Mouse (Mus musculus) R1 (cell line): Measurements from ENCODE around the gene Il16.

ENCODE experiments used
- DNase-seq: peaks from one replicate; pipeline ENCODE4 v3.0.0-alpha.2; 2018; ENCODE audit warnings: low read depth, low spot score

Il16 gene

GRCm38 (mm10) chr7:83745413-83746106 is at the start of gene Il16:
TSS of gene Il16 (minus strand) at chr7:83745726.
- DNase-seq = no peak

DNA sequence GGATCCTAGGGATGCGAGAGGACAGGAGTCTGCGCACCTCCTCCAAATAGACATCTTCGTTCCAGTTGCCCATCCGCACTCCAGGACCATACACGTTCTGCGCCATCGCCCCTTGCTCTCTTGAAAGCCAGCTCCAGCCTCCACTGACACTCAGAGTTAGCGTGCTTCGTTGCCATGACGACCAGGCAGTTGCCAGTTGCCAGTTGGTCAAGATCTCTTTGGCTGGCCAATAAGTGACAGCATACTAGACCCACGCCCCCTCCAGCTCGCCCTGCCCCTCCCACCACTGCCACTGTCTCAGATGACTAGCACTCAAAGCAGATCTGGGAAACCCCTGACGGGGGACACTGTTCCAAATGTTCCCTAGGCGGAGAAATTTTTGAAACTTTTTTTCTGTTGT is 49.2 kb upstream of the Il16 start, which contains the start of gene Cfap161:
Gene Cfap161, minus strand, starts transcription at position 176 of the 400 bp plus-strand sequence.
- peak; percentile 95 for DNase-seq

DNA sequence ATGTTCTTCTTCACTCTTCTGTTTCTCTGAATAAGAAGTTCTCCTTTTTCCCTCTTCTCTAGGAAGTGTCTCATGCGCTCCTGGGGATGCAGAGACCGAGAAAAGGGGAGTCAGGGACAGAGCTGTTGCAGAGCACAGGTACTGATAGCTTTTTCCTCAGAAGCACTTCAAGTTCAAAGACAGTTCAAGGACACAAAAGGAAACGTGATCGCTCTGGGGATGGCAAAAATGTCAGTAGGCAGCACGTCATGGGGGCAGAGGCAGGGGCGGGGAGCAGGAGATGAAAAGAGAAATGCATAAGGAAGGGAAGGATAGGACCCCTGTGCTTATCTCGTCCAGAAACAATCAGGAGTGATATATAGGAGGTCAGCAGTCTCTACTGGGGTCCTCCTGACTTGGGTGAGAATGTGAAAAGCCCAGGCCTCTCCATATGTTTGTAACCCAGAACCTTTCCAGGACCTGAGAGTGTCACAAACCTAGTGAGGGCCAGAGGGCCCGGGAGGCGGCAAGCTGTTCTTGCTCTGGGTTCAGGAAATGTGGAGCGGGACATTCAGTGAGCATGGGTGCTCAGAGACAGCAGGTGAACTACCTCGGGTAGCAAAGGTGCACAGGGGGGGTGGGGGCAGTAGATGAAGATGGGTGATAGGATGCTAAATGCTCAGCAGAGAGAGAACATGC is 48.6 kb upstream of the Il16 start:
- DNase-seq = peak; percentile 54

GRCm38 (mm10) chr7:83780881-83781280 is 35.4 kb upstream of the Il16 start:
- no peak for DNase-seq

DNA sequence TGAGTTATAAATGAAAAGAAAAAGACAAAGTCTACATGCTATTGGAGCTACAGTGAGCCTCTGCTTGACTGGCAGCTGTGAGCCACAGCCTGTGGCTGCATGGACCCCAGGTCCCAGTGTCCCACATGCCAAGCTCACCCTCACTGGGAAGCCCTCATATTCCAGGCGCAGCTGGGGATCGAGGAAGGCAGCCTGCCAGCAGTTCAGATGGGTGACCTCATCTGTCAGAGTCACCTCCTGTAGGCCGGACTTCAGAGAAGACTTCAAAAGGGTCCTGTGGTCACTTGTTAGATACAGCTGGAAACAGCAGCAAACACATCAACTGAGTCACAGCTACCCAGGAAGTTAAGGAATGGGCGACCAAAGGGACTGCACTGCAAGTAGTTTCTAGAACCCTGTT is 34.5 kb upstream of the Il16 start:
- no peak for DNase-seq

DNA sequence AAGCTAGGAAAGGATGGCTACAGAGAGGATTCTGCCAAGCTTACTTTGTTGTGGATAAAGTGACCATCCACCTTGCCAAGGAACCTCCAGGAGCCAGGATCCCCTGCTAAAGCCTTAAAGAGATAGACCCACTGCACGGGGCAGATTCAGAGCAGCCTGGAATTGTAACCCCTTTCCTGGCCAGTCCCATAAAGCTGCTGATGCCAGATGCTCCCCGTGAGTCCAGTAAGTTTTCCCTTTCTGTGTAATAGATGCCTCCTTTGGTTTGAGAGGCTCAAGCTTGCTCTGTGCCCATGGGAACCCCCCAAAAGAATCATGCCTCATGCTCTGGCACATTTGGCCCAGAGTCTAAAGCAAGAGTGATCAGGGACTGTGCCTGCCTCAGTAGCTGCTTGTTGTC is 33.5 kb upstream of the Il16 start:
- no peak for DNase-seq

GRCm38 (mm10) chr7:83778516-83778915 is 33.0 kb upstream of the Il16 start:
- DNase-seq = no peak

GRCm38 (mm10) chr7:83774721-83775120 is 29.2 kb upstream of the Il16 start:
- peak; percentile 51 for DNase-seq

DNA sequence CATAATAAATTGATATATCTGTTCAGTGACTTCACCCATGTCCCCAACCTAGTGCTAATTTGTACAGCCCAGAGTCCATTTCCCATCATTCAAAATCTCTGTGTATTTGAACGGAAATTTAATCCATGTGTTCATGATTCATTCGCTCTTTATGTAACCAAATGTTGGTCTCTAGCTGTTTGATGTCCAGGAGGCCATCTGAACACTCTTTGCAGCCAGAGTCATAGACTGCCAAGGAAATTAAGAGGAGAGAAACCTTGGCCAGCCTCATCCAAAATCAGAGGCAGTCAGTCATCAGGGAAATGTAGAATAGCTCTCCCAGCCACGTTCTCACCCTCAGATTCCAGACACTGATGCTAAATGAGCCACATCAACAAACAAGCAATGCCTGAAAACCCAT is 18.1 kb upstream of the Il16 start:
- DNase-seq = no peak

GRCm38 (mm10) chr7:83762336-83762735 is 16.8 kb upstream of the Il16 start:
- no peak for DNase-seq

GRCm38 (mm10) chr7:83751055-83751454 is 5.5 kb upstream of the Il16 start:
- no peak for DNase-seq

GRCm38 (mm10) chr7:83748405-83748804 is 2.9 kb upstream of the Il16 start:
- no peak for DNase-seq

DNA sequence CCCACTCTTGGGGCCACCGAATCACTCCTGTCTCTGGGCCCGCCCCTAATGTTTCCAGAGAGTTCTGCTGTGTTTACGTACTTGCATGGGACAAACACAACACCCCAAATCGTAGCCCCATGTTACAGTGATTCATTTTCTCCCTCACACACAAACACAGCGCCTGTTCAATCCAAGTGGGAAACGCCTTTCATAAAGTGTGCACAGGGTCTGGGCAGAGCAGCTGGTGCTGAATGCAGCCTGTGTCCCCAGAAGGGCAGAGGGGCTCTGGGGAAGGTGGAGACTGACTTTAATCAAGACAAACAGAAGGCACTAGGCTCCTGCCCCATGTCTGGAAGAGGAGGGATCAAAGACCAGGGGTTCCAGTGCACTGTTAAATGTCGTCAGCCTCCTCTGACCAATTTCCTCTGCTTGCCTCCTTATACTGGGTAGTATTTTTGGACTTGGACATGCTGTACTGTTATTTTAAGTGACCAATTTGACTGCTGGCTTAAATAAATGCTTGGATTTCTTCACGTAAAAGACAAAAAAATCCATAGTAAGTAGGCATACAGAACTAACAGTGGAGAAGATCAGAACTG is 671 bp upstream of the Il16 start:
- DNase-seq = peak; percentile 7

DNA sequence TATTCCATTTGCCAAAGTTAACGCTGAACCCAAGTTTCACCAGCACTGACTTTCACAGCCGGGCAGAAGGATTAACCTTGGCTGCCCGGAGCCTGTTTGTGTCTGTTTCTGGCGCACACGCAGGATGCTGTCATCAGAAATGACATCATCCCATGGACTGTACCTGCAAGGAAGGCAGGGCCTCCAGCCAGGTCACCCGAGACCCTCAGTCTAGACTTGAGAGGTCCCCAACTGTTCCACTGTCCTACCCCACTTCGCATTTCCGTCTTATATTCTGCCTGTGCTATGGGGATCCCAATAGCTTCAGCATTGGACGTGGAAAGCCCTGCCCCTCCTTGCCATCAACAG is 487 bp downstream of the Il16 start:
- no peak for DNase-seq

- DNase-seq = peak; percentile 13
These were observed 1.3 kb downstream of the Il16 start for GRCm38 (mm10) chr7:83744250-83744649.

DNA sequence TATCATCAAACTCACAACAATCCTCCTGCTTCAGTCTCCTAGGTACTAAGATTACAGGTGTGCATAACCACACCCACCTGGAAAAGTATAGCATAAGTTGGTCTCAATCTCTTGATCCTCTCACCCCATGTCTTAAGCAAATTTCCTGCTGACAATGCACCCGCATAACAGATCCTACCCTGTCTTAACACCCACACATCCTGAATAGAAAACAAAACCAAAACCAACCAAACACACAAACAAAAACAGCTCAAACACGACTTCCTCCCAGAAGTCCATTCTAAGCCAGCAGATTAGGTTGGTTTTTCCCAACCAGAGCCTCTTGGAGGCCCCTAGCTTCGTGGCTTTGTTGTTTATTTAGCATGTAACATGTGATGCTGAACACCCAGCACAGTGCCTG is 2.8 kb downstream of the Il16 start:
- DNase-seq = no peak

DNA sequence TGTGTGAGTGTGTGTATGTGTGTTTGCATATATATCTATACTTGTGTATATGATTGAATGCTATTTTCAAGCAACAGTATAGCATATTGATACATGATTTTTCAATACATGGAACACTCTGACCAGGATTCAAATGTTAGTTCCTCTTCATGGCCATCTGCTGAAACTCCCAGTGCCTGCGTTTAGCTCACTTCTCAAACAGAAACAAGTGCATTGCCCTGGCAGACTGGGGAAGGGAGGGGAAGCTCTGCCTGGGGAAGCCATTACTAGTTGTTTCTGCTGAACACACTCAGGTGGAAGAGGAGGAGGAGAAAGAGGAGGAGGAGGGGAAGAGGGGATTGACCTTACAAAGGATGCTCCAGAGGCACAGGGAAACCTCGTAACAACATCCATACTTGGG is 3.5 kb downstream of the Il16 start:
- DNase-seq = no peak

GRCm38 (mm10) chr7:83739680-83740310 is 5.7 kb downstream of the Il16 start:
- no peak for DNase-seq

DNA sequence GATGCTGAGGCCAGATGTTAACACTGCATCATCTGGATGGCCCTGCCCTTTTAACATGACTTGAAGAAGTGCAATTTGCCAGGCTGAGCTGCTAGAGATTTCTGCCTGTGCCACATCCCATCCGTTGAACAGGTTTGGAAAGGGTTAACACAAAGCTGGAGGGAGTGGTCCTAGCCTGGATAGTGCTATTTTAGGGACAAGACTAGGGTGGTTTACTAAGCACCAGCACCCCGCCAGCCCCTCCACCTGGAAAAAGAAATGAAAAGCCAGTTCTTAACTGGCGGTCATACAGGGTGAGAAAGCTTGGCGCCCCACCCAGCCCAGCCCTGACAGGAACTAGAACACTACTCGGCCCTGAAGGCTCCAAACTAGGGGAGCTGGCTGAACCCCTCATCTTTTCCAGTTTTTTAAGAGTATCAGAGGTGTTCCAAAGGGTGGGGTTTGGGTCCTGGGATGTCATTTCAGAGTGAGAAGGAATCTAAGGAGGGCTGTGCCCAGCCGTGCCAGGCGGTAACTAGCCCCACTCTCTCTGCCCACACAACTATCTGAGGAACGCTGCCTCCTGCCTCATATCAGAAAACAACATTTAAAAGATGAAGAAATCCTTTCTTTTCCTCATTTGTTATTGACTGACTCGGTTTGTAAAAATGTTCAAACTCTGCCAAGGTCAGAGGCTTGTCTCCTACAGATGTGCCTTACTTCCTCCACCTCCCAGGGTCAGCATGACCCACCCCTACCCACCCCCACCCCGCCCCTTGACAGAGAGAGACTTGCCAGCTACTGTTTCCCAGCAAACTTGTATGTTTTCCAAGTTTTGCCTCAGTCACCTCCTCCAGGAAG is 6.7 kb downstream of the Il16 start:
- no peak for DNase-seq

GRCm38 (mm10) chr7:83737914-83738490 is 7.5 kb downstream of the Il16 start:
- no peak for DNase-seq
